Mouse (Mus musculus) stomach, postnatal 0 days (tissue): Measurements from ENCODE around the gene Tmem235.

Experiments
- CTCF ChIP-seq: IDR thresholded peaks from 2 replicates; pipeline ENCODE4 v1.5.1; 2016; ENCODE audit warnings: antibody characterized with exemption, low read depth, mild to moderate bottlenecking, moderate library complexity
- EP300 ChIP-seq: optimal IDR thresholded peaks from 2 replicates; pipeline ENCODE3; 2016; ENCODE audit warnings: antibody characterized with exemption

DNA sequence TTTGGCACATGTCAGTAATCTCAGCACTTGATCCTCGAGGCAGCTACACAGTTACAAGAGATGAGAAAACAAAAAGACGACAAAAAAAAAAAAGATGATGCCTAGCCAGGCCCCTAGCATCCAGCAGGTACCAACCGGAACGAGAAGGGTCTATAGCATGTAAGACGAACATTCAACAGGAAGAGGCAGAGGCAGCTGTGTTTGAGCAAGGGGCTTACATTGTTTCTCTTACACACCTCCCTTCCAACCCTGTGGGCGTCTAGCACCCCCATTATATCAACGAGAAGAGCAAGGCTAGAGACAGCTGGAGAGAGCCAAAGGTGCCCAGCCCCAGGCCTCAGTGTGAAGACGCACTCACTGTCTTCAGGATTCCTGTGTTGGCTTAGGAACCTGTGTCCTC, 33.6 kb upstream of the Tmem235 start:
- TF ChIP-seq CTCF (no peak), EP300 (no peak)
